Mouse (Mus musculus): ENCODE data around the gene Layn. TPM values are rescaled to one million over a fixed set of nuclear protein-coding genes. Genes with fewer than 3 reads are reported as not detected.

Gene Layn
- 1 to 10 TPM in 1 of 2 experiments, under 1 TPM in 1; 0.94 to 2.1 TPM for total RNA-seq (2021)
- long read RNA-seq, experiment 1, partial matches to known transcripts, result 0 of 3 reads
- long read RNA-seq, experiment 1, other reads (novel, unspliced or antisense), result 3 of 3 reads
- long read RNA-seq, experiment 2, partial matches to known transcripts, result 0 of 1 reads
- long read RNA-seq, experiment 2, other reads (novel, unspliced or antisense), result 1 of 1 reads

- H3K4me3 ChIP-seq, result peak within 1 kb of the TSS; percentile 75
- peak; percentile 7; the same call in 1 of the 2 replicates for TF ChIP-seq CTCF (IDR thresholded peaks at IDR 0.05)
- peak; percentile 88 for DNase-seq
- intact Hi-C loops (cut with DNase I), result no loop called here
- peak within 1 kb of the TSS; percentile 66 for H3K27ac ChIP-seq
These were observed at the start of gene Layn for GRCm38 (mm10) chr9:51076979-51077315. Gene Layn (minus strand): TSS chr9:51077094.

DNA sequence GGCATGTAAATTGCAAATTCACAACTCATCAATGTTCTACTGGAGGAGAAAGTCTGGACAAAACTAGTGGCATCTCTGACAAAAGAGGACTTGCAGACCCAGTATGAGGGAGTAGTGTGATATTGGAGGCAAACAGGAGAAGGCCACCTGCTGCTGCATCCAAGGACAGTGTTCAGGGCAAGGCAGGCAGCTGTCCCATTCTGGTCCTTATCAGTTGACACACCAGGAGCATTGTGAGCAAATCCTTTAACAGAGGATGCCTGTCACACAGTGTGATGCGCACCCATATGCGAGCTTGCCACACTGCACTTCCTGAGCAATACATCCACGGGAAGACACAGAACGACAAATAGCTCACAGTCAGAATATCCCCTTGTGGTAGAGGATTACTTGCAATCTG is 37.9 kb upstream of the Layn start:
- Histone ChIP-seq H3K4me3 (no peak overlapping the region), H3K27ac (no peak overlapping the region)
- no peak for TF ChIP-seq CTCF (IDR thresholded peaks at IDR 0.05)
- intact Hi-C loops (cut with DNase I), result no loop called here
- DNase-seq, result no peak

DNA sequence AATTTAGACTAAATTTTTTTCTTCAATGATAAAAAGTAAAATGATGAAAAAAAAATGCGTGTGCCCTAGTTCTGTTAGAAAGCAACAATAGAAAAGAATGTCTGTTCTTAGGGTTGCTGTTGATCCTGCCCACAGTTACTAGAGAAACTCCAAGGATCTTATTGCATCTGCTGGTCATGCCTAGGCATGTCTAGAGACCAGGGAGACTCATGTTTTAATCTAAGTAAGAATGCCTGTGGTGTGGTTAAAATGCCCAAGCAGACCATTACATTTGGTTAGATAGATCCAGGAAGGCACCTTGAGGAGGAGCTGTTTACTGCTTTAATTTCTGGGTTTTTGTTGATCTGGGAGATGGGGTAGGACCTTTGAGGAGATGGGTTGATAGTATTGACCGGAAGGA is 28.9 kb upstream of the Layn start:
- intact Hi-C loops (cut with DNase I), result no loop called here
- no peak overlapping the region for H3K4me3 ChIP-seq
- DNase-seq, result no peak
- no peak for TF ChIP-seq CTCF (IDR thresholded peaks at IDR 0.05)
- no peak overlapping the region for H3K27ac ChIP-seq

DNA sequence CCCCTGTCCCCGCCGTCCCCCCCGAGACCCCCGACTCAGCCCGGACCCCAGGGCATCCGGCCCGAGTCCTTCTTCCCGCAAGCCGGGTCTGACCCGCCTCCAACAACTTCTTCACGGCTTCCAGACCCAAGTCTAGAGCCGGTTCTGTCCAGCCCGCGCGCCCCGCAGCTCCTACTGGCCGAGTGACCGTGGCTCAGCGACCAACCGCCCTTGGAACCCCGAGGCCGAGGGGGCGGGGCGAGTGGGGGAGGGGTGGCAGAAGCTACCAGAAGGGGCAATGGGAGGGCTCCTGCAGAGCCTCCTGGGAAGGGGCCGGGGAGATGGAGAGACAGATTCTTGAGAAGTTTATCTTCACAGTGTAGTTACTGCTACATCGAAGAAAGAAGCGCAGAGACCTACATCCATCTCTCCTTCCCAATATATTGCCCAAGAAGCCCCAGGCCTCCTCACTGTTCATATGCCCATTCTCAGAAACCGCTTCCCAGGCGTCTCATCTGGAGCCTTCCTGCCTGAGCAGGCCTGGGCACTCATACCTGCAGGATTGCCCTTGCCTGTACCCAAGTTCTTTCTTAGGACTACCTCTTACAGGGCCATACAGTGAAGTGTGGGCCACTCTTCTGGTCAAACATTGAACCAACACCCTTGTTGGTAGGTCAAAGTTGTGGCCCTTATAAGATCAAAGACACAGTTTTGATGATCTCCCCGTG is 27.1 kb upstream of the Layn start:
- Histone ChIP-seq H3K27ac (no peak overlapping the region), H3K4me3 (peak overlapping the region; percentile 74)
- no peak for TF ChIP-seq CTCF (IDR thresholded peaks at IDR 0.05)
- DNase-seq, result peak; percentile 36
- intact Hi-C loops (cut with DNase I), result no loop called here

GRCm38 (mm10) chr9:51102963-51103807 is 26.3 kb upstream of the Layn start:
- DNase-seq, result peak; percentile 66
- H3K4me3 ChIP-seq, result peak overlapping the region; percentile 74
- TF ChIP-seq CTCF (IDR thresholded peaks at IDR 0.05), result no peak
- H3K27ac ChIP-seq, result no peak overlapping the region
- intact Hi-C loops (cut with DNase I), result no loop called here

DNA sequence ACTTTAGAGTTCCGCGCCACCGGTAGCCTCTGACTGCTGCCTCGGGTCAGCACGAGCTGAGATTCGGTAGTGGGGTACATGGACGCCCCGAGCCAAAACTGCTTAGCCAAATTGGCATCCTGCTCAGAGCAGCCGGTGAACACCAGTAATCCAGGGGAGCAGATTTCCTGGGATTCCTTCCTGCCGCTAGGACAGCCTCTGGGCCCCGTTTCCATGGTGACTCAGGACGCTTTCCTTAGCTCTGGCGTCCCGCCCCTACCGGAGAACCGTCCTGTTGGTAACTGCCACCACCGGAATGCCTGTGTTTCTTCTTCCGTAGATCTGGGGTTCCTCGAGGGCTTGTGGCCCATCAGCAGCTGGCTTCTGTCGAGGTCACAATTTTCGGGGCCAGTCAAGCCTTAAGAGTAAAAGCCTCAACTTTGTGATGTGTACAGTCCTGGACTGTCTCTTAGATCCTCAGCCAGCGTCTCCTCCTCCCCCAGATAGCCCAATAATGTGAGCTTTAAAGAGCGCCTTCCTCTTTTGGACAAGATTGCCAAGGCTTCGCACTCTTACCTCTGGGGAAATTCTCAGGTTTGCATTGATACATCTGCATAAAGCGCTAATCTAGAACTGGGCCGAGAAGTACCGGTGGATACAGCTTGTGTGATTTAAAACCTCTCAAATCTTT is 25.0 kb upstream of the Layn start, which contains the start of gene 4833427G06Rik:
TSS of gene 4833427G06Rik (minus strand) at position 323 of the 670 bp plus-strand sequence.
- intact Hi-C loops (cut with DNase I), result no loop called here

GRCm38 (mm10) chr9:51096306-51096705 is 19.4 kb upstream of the Layn start:
- no peak for TF ChIP-seq CTCF (IDR thresholded peaks at IDR 0.05)
- intact Hi-C loops (cut with DNase I), result no loop called here

More for the DNA sequence above, 25.0 kb upstream of the Layn start, which contains the start of gene 4833427G06Rik:
- peak; percentile 24 for DNase-seq
- TF ChIP-seq CTCF (IDR thresholded peaks at IDR 0.05), result no peak
- H3K27ac ChIP-seq, result no peak within 1 kb of the TSS
- H3K4me3 ChIP-seq, result peak within 1 kb of the TSS; percentile 44

GRCm38 (mm10) chr9:51093697-51094096 is 16.8 kb upstream of the Layn start:
- TF ChIP-seq CTCF (IDR thresholded peaks at IDR 0.05), result no peak
- DNase-seq, result no peak
- H3K27ac ChIP-seq, result no peak overlapping the region
- H3K4me3 ChIP-seq, result no peak overlapping the region
- intact Hi-C loops (cut with DNase I), result no loop called here

More at GRCm38 (mm10) chr9:51096306-51096705, 19.4 kb upstream of the Layn start:
- no peak overlapping the region for H3K27ac ChIP-seq
- no peak for DNase-seq
- no peak overlapping the region for H3K4me3 ChIP-seq

DNA sequence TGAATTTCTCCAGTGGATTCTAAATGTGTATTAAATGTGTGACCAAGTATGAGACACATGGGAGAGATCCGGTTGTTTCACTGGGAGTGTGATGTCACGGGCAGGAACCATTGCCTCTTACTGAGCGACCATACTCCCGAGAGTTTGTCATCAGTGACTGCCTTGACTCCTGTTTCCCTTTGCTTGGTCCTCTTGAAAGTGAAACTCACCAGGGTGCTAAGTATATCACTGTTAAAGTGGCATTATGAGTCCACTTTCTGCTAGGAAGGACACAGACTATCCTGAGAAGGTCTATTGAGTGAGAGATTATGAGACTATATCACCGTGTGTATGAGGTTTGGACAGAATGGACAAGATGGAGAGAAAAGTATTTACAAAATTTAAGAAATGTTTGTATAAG is 4.7 kb upstream of the Layn start:
- intact Hi-C loops (cut with DNase I), result no loop called here
- Histone ChIP-seq H3K27ac (no peak overlapping the region), H3K4me3 (no peak overlapping the region)
- TF ChIP-seq CTCF (IDR thresholded peaks at IDR 0.05), result no peak
- no peak for DNase-seq

DNA sequence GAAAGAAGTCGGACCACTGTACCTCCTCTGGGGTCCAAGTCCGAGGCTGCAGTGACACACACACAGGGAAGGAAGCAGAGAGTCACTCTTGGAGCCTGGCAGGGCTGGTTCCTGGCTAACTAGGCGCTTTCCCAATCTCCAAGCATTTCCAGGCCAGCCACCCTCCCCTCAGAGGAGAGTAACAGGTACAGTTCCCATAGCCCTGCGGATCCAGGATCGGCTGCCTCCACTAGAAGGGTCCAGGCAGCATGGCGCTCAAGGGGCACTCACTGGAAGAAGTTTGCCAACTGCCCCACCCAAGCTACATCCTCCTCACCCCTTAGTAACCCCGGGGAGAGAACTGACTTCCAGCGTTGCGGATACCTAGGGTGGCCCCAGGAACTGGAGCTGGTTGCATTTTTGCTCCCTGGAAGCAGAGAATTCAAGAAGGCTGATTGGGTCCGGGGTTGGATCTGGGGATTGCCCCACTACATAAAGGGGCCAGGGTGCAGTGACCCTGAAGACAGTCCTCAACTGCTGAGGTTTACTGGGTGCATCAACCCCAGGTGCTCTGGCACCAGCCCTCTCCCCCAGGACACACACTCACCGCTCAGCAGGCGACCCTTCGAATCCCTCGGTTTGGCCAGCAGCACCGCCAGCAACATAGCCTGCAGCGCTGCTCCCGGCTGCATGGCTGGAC is 455 bp downstream of the Layn start:
- H3K27ac ChIP-seq, result peak overlapping the region; percentile 66
- intact Hi-C loops (cut with DNase I), result no loop called here
- H3K4me3 ChIP-seq, result peak overlapping the region; percentile 75
- DNase-seq, result peak; percentile 22
- no peak for TF ChIP-seq CTCF (IDR thresholded peaks at IDR 0.05)

DNA sequence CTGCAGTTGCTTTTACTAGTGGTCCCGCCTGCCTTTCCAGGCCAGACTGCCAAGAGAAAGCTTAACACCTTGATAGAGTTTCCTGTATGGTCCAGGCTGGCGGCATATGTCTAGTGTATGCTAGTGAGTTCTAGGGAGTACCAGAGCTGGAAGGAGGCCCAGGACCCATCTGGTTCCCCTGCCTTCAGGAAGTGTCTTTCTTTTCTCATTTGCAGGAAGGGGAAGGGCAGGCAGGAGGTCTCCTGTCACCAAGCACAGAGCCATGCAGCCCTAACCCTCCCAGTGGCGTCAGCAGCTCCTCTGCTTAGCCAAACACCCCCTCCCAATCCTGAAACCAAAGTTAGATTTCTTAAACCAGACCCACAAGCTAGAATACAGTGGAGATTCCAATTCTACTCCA is 1.1 kb downstream of the Layn start:
- no peak for DNase-seq
- peak overlapping the region; percentile 75 for H3K4me3 ChIP-seq
- intact Hi-C loops (cut with DNase I), result no loop called here

GRCm38 (mm10) chr9:51070801-51071200 is 6.1 kb downstream of the Layn start:
- intact Hi-C loops (cut with DNase I), result no loop called here
- H3K27ac ChIP-seq, result no peak overlapping the region
- no peak for TF ChIP-seq CTCF (IDR thresholded peaks at IDR 0.05)
- no peak for DNase-seq
- no peak overlapping the region for H3K4me3 ChIP-seq

More for the DNA sequence above, 1.1 kb downstream of the Layn start:
- peak overlapping the region; percentile 16; the same call in 1 of the 2 replicates for H3K27ac ChIP-seq
- TF ChIP-seq CTCF (IDR thresholded peaks at IDR 0.05), result no peak

All from gastrocnemius, adult 2 months (tissue).